Mouse (Mus musculus) gastrocnemius, postnatal 4 days (tissue): ENCODE data around the gene Tcp10c. TPM values are rescaled to one million over a fixed set of nuclear protein-coding genes. Genes with fewer than 3 reads are reported as not detected.
"Not testable (repeated sequence)": the region's sequence is repeated elsewhere in the genome, so short reads cannot be mapped to it uniquely, and the experiment has no call there.

ENCODE experiments used
- DNase-seq, 2 experiments: peaks; one replicate each; pipeline ENCODE4 v3.0.0; 2021 to 2022; ENCODE audit warnings: low spot score in 2 of 2, mixed read lengths in 2 of 2
- total RNA-seq, 2 experiments: library from RNA; stranded (reverse); gene quantifications; 2 replicates each; pipeline ENCODE4 v1.2.3; 2021

Tcp10c gene
- total RNA-seq, 2 experiments from 2014 or later: not detected

- not testable (repeated sequence) for DNase-seq
Observed at GRCm38 (mm10) chr17:13381286-13381685, 26.9 kb downstream of the Tcp10c start.

DNA sequence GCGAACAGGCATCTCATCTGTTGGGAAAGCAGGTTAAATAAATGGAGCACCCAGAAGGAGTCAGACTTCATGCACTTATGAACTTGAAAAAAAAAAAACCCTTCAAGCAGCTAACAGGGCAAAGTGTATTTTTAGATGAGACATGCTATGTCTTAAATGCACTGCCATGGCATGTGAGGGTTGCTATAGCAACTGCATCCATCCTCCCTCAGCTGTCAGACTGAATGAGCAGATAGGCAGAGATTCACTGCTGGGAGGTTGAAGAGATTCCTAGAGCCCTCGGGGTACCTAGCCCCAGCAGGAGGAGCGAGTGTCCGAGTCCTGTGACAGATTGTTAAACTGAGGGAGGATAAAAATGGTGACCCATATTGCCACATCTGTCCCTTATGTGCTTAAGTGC, 36.6 kb downstream of the Tcp10c start:
- not testable (repeated sequence) for DNase-seq

- not testable (repeated sequence) for DNase-seq
Observed at GRCm38 (mm10) chr17:13399961-13400360, 45.6 kb downstream of the Tcp10c start.

- not testable (repeated sequence) for DNase-seq
Observed at GRCm38 (mm10) chr17:13402118-13402517, 47.7 kb downstream of the Tcp10c start.

- DNase-seq: not testable (repeated sequence)
Observed at GRCm38 (mm10) chr17:13403527-13404131, 49.3 kb downstream of the Tcp10c start.

DNA sequence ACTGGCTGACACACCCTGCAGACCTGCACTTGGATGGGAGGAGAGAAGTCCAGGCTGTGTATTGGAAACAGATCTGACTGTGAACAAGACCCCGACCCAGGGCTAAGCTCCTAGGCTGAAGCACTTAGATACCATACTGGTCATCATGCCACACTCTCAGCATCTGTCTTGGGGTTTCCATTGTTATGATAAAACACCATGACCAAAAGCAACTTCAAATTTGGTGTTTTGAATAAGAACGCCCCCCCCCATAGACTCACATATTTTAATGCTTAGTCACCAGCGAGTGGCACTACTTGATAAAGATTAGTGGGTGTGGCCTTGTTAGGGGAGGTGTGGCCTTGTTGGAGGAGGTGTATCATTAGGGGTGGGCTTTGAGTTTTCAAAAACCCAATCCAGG, 51.7 kb downstream of the Tcp10c start:
- DNase-seq: not testable (repeated sequence)

GRCm38 (mm10) chr17:13406701-13407100, 52.3 kb downstream of the Tcp10c start:
- DNase-seq: not testable (repeated sequence)

GRCm38 (mm10) chr17:13407621-13408256, 53.4 kb downstream of the Tcp10c start:
- DNase-seq: not testable (repeated sequence)

DNA sequence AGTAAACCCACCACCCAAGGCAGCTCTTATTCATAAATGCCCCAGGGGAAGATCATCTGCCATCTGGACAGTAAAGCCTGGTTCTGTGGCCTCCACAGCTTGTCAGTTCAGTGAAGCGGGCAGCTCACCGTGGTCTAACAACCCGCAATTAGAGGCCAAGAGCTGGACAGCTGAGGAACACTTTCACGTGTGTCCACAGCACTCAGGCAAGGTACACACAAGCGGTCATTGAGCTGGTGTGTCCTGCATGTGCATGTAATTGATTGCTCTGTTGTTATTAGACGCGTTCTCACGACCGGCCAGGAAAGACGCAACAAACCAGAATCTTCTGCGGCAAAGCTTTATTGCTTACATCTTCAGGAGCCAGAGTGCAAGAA, 53.9 kb downstream of the Tcp10c start:
- not testable (repeated sequence) for DNase-seq

- DNase-seq: not testable (repeated sequence)
Observed at GRCm38 (mm10) chr17:13421022-13421591, 66.7 kb downstream of the Tcp10c start.

- not testable (repeated sequence) for DNase-seq
Observed at GRCm38 (mm10) chr17:13422638-13423037, 68.3 kb downstream of the Tcp10c start.

GRCm38 (mm10) chr17:13423373-13424024, 69.1 kb downstream of the Tcp10c start:
- not testable (repeated sequence) for DNase-seq

DNA sequence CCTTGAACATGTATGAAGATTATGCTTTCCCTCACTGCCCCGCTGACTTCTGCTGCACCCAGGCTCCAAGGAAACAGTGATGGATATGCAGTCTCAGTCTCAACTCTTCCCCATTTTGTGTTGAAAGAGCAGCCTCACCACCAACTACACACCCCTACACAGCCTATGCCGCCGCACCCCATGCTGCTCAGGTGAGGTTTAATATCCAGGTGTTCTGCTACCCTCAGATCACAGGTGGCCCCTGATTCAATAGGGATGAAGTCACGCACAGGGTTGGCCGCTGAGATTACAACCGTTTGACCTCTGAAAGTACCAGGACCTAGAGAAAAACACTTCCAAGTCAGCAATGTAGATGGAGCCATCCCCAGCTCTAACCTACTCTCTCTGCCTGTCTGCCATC, 69.9 kb downstream of the Tcp10c start:
- DNase-seq: not testable (repeated sequence)

DNA sequence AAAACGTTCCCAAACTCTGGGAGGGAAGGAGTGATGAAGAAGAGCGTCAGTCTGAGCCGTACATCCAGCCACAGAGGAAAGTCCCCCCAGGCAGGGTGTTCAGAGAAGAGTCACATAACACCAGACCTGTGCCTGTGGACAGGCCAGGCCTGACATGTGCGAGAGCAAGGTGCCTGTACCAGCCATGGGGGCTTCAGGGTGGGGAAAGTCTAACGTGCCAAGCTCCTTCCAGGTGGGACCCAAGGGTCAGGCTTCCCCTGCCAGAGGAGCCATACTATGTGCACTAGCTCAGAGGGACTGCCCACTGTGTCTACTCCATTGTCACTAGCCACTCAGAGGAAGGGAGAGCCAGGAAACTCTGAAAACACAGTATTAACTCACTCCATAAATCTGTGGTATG, 71.3 kb downstream of the Tcp10c start:
- not testable (repeated sequence) for DNase-seq

- not testable (repeated sequence) for DNase-seq
Observed at GRCm38 (mm10) chr17:13426508-13426907, 72.1 kb downstream of the Tcp10c start.

Other genes starting within 250 kb of the Tcp10c start
- under 1 TPM in 1 of 2 experiments, not detected in 1; 0.34 TPM for gene Unc93a, start 222.8 kb upstream of the Tcp10c start, total RNA-seq
- gene Smok2a, start 133.4 kb upstream of the Tcp10c start, total RNA-seq: not detected
- not detected for gene Smok2b, start 124.3 kb upstream of the Tcp10c start, total RNA-seq